Mouse (Mus musculus): ENCODE measurements around the gene Stox2.

The Stox2 gene

GRCm38 (mm10) chr8:47180181-47180580 lies 266.0 kb downstream of the Stox2 start:
- no peak for DNase-seq

GRCm38 (mm10) chr8:47178785-47179184 lies 267.4 kb downstream of the Stox2 start:
- DNase-seq = no peak

- DNase-seq = no peak
These were observed 272.3 kb downstream of the Stox2 start for GRCm38 (mm10) chr8:47173823-47174222.

- DNase-seq = no peak
These were observed 273.3 kb downstream of the Stox2 start for GRCm38 (mm10) chr8:47172848-47173247.

- DNase-seq = no peak
These were observed 285.5 kb downstream of the Stox2 start for GRCm38 (mm10) chr8:47160688-47161087.

GRCm38 (mm10) chr8:47154521-47154920 lies 291.6 kb downstream of the Stox2 start:
- no peak for DNase-seq

GRCm38 (mm10) chr8:47145258-47145657 lies 300.9 kb downstream of the Stox2 start:
- DNase-seq = no peak

GRCm38 (mm10) chr8:47136047-47136446 lies 310.1 kb downstream of the Stox2 start:
- no peak for DNase-seq

- DNase-seq = no peak
These were observed 310.6 kb downstream of the Stox2 start for GRCm38 (mm10) chr8:47135586-47135985.

GRCm38 (mm10) chr8:47134736-47135135 lies 311.4 kb downstream of the Stox2 start:
- no peak for DNase-seq

- no peak for DNase-seq
These were observed 312.8 kb downstream of the Stox2 start for GRCm38 (mm10) chr8:47133381-47133780.
